Mouse (Mus musculus): ENCODE measurements around the gene Btk.
A peak's percentile ranks its signal among the peaks of the same experiment; 100 is the strongest.
"Not testable (repeated sequence)": the region's sequence is repeated elsewhere in the genome, so short reads cannot be mapped to it uniquely, and the experiment has no call there.

Btk gene

DNA sequence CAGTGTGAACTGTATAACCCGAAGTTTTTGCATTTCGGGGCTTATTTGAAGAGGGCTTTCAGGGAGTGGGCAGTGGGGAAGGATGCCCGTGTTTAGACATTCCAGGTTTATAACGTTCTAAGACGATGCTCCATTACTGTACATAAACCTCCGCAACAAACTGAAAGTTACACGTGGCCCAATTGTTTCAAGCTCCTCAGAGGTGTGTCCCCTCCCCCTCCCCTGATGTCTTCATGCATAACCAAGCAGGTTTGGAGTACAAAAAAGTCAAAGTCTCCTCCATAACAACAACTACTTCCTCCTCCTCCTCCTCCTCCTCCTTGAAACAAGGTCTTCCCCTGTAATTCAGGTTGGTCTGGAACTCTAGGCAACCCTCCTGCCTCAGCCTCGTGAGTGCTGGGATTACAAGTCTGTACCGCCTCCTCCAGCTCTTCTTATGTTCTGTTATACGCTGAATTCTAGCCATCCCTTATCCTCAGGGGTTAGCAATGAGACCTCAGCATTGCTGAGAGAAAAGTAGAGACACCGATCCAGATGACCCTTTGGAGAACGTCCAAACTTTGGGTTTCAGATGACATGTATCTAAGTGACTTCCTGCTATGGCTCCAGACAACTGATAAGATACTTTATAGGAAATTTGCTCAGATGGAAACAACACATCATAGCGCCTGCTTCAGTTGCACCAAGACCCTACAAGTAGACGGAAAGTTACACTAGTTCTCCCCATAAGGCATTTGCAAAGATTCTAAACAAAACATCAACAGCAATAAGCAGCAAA, 2.7 kb downstream of the Btk start:
- no peak for DNase-seq (ENCODE audit: low spot score in 2 of 2)

GRCm38 (mm10) chrX:134577896-134578295, 5.5 kb downstream of the Btk start:
- no peak for DNase-seq (ENCODE audit: low spot score in 2 of 2)

DNA sequence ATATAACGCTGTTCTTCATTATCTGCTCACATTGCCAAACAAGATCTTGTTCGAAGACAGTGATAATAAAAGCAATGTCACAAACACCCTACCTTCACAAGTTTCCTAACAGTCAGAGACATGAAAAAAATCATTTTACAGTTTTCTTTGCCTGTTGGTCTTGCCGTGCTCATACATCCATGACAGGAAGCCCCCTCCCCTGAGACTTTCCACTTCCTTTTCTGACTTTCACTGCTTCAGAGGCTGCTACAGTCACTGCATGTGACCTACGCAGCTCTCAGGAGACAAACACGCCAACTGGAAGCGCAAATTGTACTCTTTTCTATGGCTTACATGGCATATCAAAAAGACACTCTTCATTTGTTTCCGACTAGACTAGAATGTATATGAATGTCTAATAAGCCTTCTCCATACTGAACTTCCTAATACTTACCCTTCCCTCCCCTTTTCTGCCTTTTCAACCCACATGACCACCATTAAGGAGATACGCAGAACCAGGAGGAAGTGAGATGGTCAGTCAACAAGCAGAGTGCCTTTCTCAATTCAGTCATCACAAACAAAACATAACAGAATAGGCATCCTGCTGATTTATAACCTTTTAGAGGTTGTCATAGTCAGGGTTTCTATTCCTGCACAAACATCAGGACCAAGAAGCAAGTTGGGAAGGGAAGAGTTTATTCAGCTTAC, 16.7 kb downstream of the Btk start:
- DNase-seq (ENCODE audit: low spot score in 2 of 2) = no peak

GRCm38 (mm10) chrX:134564326-134564725, 19.0 kb downstream of the Btk start:
- DNase-seq (ENCODE audit: low spot score in 2 of 2) = no peak

GRCm38 (mm10) chrX:134554425-134554824, 28.9 kb downstream of the Btk start:
- no peak for DNase-seq (ENCODE audit: low spot score in 2 of 2)

DNA sequence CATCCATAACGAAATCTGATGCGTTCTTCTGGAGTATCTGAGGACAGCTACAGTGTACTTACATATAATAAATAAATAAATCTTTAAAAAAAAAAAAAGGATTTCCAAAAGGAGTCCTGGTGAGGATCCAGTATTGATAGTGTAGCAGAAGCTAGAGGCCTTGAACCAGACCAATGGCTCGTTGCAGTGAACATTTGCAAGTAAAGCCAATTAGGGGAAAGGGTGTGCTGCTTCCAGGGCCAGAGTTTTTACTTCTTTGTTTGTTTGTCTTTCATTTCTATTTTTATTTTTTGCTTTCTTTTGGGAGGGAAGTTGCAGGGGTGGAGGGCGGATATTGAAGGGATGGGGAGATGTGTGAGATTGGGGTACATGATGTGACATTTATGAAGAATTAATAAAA, 30.0 kb downstream of the Btk start:
- DNase-seq (ENCODE audit: low spot score in 2 of 2) = no peak

GRCm38 (mm10) chrX:134550903-134551302, 32.5 kb downstream of the Btk start:
- peak; percentile 6 to 20 for DNase-seq (ENCODE audit: low spot score in 2 of 2)

GRCm38 (mm10) chrX:134547330-134547729, 36.0 kb downstream of the Btk start:
- DNase-seq (ENCODE audit: low spot score in 2 of 2) = no peak

GRCm38 (mm10) chrX:134541955-134542308, 41.4 kb downstream of the Btk start:
- no peak for DNase-seq (ENCODE audit: low spot score in 2 of 2)

DNA sequence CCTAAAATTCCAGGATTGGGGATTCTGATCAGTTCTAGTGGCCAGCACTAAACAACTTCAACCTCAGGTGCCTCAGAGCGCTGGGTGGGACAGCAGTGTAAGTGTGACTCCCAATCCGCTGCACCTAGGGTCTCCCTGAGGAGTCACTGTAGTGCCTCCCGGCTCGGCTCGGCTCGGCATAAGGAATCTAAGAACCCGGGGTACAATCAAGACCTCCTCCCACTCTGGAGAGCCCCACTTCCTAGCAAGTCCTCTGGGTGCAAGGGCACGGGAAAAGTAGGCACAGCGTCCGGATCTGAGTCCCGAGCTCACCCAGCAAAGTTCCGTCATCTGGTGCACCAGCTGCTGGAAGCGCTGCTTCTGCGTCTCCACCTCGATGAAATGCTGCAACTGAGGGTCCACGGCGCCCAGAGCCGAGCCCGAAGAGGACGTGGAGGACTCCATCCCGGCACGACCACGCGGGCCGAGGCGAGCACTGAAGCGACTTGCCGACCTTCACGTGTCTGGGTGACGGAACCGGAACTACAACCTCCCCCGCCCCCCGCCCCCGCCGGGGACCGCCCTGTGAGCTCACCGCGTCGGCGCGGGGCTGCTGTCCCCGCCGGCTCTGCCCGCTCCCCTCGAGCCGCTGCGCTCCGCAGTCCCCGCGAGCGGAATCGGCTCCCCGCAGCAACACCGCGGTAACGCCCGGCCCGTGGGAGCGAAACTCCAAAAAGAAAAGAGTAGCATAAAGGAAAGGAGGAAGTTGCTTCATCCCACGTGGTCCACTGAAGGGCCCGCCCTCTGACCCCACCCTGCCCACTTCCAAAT, 42.0 kb downstream of the Btk start, which contains the start of gene Timm8a1:
TSS of gene Timm8a1 (minus strand) at position 721 of the 810 bp plus-strand sequence.
- peak; percentile 17 to 26 for DNase-seq (ENCODE audit: low spot score in 2 of 2)

- no peak for DNase-seq (ENCODE audit: low spot score in 2 of 2)
These were observed 42.8 kb downstream of the Btk start for GRCm38 (mm10) chrX:134540414-134541135.

- not testable (repeated sequence) for DNase-seq (ENCODE audit: low spot score in 2 of 2)
These were observed 43.6 kb downstream of the Btk start for GRCm38 (mm10) chrX:134539795-134540194.

DNA sequence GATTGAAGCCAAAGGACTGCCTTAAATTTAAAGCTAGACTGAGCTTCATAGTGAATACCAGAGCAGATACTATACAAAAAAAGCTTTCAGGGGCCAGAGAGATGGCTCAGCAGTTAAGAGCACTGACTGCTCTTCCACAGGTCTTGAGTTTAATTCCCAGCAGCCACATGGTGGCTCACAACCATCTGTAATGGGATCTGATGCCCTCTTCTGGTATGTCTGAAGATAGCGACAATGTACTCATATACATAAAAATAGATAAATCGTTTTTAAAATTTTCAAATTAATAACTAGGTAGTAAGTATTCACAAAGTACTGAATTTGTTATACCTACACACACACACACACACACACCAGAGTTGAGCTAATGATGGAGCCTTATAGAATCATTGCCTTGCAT, 50.0 kb downstream of the Btk start:
- DNase-seq (ENCODE audit: low spot score in 2 of 2) = no peak

- no peak for DNase-seq (ENCODE audit: low spot score in 2 of 2)
These were observed 58.1 kb downstream of the Btk start for GRCm38 (mm10) chrX:134525260-134525659.

GRCm38 (mm10) chrX:134523772-134524171, 59.6 kb downstream of the Btk start:
- no peak for DNase-seq (ENCODE audit: low spot score in 2 of 2)

DNA sequence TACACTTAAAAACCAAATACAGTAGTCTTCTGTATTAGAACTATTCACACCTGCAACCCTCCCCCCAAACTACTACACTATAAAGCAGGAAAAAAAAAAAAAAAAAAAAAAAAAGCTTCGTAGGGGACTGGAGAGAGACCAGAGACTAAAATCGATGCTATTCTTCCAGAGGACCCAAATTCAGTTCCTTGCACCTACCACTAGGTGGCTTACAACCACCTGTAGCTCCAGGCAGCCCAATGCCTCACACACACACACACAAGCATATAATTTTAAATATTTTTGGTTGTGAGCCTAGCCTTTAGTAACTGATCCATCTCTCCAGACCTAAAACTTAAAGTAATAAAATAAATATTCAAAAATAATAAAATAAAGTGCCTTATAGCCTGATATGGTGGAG, 73.9 kb downstream of the Btk start:
- no peak for DNase-seq (ENCODE audit: low spot score in 2 of 2)

DNA sequence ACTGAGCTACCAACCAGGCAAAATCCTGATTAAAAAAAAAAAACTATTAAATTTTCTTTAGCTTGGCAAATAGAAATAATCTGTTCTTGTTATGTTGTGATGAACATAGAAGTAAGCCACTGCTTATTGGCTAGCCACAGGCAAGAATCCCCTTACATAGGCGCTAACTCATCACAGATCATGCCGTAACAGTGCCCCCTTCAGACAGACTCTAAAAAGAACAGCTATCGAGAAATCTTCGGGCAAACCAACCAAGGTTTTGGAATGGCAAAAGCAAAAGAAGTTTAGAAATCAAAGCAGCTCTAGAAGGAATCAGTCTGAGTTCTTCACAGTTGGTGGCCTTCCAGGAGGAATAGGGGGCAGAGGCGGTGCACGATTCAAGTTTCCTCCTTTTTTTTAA, 75.4 kb downstream of the Btk start:
- no peak for DNase-seq (ENCODE audit: low spot score in 2 of 2)

- DNase-seq (ENCODE audit: low spot score in 2 of 2) = no peak
These were observed 82.7 kb downstream of the Btk start for GRCm38 (mm10) chrX:134500651-134501050.
